Mouse (Mus musculus): Measurements from ENCODE around the gene Thap2. TPM values are rescaled to one million over a fixed set of nuclear protein-coding genes. Genes with fewer than 3 reads are reported as not detected.

The Thap2 gene
- polyA plus RNA-seq, 1 experiment from 2014 or later: 18.9 TPM

- DNase-seq (ENCODE audit: low spot score) (no peak), ATAC-seq (replicated peaks; ENCODE audit: low FRiP score, low read depth) (no peak)
- Histone ChIP-seq H3K9ac (ENCODE audit: low read depth, low read length) (no peak overlapping the region), H3K4me2 (ENCODE audit: low read length) (no peak overlapping the region), H3K27ac (no peak overlapping the region), H3K27me3 (ENCODE audit: insufficient read depth, low read length) (no peaks in the 10 kb centered on the region), H3K4me3 (replicated peaks; ENCODE audit: low read depth, low read length) (no peak overlapping the region), H3K36me3 (ENCODE audit: insufficient read depth, low read length) (no peaks in the 10 kb centered on the region; the same call in 1 of the 2 replicates), H3K9me3 (replicated peaks; ENCODE audit: low read length) (no peaks in the 10 kb centered on the region), H3K4me1 (replicated peaks; ENCODE audit: insufficient read depth, low read length) (0 out of 2 replicates have a peak, but pooled peaks cover 5% of the 10 kb centered on the region)
- TF ChIP-seq CTCF (IDR thresholded peaks at IDR 0.05; ENCODE audit: low read depth): no peak
- 77% methylated on average over 6 of the region's 6 CpGs for WGBS
Measured at GRCm38 (mm10) chr10:115348131-115348530, 36.1 kb downstream of the Thap2 start.

GRCm38 (mm10) chr10:115346444-115346843 is 37.8 kb downstream of the Thap2 start:
- Histone ChIP-seq H3K4me1 (replicated peaks; ENCODE audit: insufficient read depth, low read length) (0 out of 2 replicates have a peak, but pooled peaks cover 5% of the 10 kb centered on the region), H3K27ac (no peak overlapping the region), H3K4me2 (ENCODE audit: low read length) (no peak overlapping the region), H3K27me3 (ENCODE audit: insufficient read depth, low read length) (no peaks in the 10 kb centered on the region), H3K9ac (ENCODE audit: low read depth, low read length) (no peak overlapping the region), H3K4me3 (replicated peaks; ENCODE audit: low read depth, low read length) (no peak overlapping the region), H3K36me3 (ENCODE audit: insufficient read depth, low read length) (no peaks in the 10 kb centered on the region; the same call in 1 of the 2 replicates), H3K9me3 (replicated peaks; ENCODE audit: low read length) (no peaks in the 10 kb centered on the region)
- no peak for ATAC-seq (replicated peaks; ENCODE audit: low FRiP score, low read depth)
- no peak for TF ChIP-seq CTCF (IDR thresholded peaks at IDR 0.05; ENCODE audit: low read depth)
- DNase-seq (ENCODE audit: low spot score): no peak

GRCm38 (mm10) chr10:115342771-115343425 is 41.3 kb downstream of the Thap2 start:
- Histone ChIP-seq H3K27me3 (ENCODE audit: insufficient read depth, low read length) (no peaks in the 10 kb centered on the region), H3K4me3 (replicated peaks; ENCODE audit: low read depth, low read length) (no peak overlapping the region), H3K9ac (ENCODE audit: low read depth, low read length) (no peak overlapping the region), H3K4me1 (replicated peaks; ENCODE audit: insufficient read depth, low read length) (no peaks in the 10 kb centered on the region), H3K27ac (no peak overlapping the region), H3K4me2 (ENCODE audit: low read length) (no peak overlapping the region), H3K36me3 (ENCODE audit: insufficient read depth, low read length) (no peaks in the 10 kb centered on the region; the same call in 1 of the 2 replicates), H3K9me3 (replicated peaks; ENCODE audit: low read length) (no peaks in the 10 kb centered on the region)
- WGBS: 91% methylated on average over 4 of the region's 4 CpGs
- TF ChIP-seq CTCF (IDR thresholded peaks at IDR 0.05; ENCODE audit: low read depth): no peak
- DNase-seq (ENCODE audit: low spot score) (no peak), ATAC-seq (replicated peaks; ENCODE audit: low FRiP score, low read depth) (no peak)

- no peaks in the 10 kb centered on the region; the same call in 1 of the 2 replicates for H3K36me3 ChIP-seq (ENCODE audit: insufficient read depth, low read length)
- no peak overlapping the region for H3K27ac ChIP-seq
- H3K9me3 ChIP-seq (replicated peaks; ENCODE audit: low read length): no peaks in the 10 kb centered on the region
- WGBS: 95% methylated on average over 7 of the region's 7 CpGs
- H3K4me1 ChIP-seq (replicated peaks; ENCODE audit: insufficient read depth, low read length): no peaks in the 10 kb centered on the region
- DNase-seq (ENCODE audit: low spot score) (no peak), ATAC-seq (replicated peaks; ENCODE audit: low FRiP score, low read depth) (no peak)
- H3K4me3 ChIP-seq (replicated peaks; ENCODE audit: low read depth, low read length): no peak overlapping the region
- no peaks in the 10 kb centered on the region for H3K27me3 ChIP-seq (ENCODE audit: insufficient read depth, low read length)
- no peak overlapping the region for H3K9ac ChIP-seq (ENCODE audit: low read depth, low read length)
- TF ChIP-seq CTCF (IDR thresholded peaks at IDR 0.05; ENCODE audit: low read depth): no peak
- no peak overlapping the region for H3K4me2 ChIP-seq (ENCODE audit: low read length)
Measured at GRCm38 (mm10) chr10:115339820-115340328, 44.4 kb downstream of the Thap2 start.

- H3K4me3 ChIP-seq (replicated peaks; ENCODE audit: low read depth, low read length): no peak overlapping the region
- no peak for TF ChIP-seq CTCF (IDR thresholded peaks at IDR 0.05; ENCODE audit: low read depth)
- no peak overlapping the region for H3K9ac ChIP-seq (ENCODE audit: low read depth, low read length)
- ATAC-seq (replicated peaks; ENCODE audit: low FRiP score, low read depth) (no peak), DNase-seq (ENCODE audit: low spot score) (no peak)
- H3K4me1 ChIP-seq (replicated peaks; ENCODE audit: insufficient read depth, low read length): no peaks in the 10 kb centered on the region
- H3K4me2 ChIP-seq (ENCODE audit: low read length): no peak overlapping the region
- WGBS: 83% methylated on average over 4 of the region's 4 CpGs
- H3K27ac ChIP-seq: no peak overlapping the region
- H3K36me3 ChIP-seq (ENCODE audit: insufficient read depth, low read length): no peaks in the 10 kb centered on the region
- H3K9me3 ChIP-seq (replicated peaks; ENCODE audit: low read length): no peaks in the 10 kb centered on the region
- H3K27me3 ChIP-seq (ENCODE audit: insufficient read depth, low read length): no peaks in the 10 kb centered on the region
Measured at GRCm38 (mm10) chr10:115336901-115337300, 47.3 kb downstream of the Thap2 start.

- H3K4me2 ChIP-seq (ENCODE audit: low read length): no peak overlapping the region
- no peak overlapping the region for H3K9ac ChIP-seq (ENCODE audit: low read depth, low read length)
- no peak overlapping the region for H3K4me3 ChIP-seq (replicated peaks; ENCODE audit: low read depth, low read length)
- H3K9me3 ChIP-seq (replicated peaks; ENCODE audit: low read length): no peaks in the 10 kb centered on the region
- ATAC-seq (replicated peaks; ENCODE audit: low FRiP score, low read depth) (no peak), DNase-seq (ENCODE audit: low spot score) (no peak)
- H3K36me3 ChIP-seq (ENCODE audit: insufficient read depth, low read length): no peaks in the 10 kb centered on the region
- no peaks in the 10 kb centered on the region for H3K27me3 ChIP-seq (ENCODE audit: insufficient read depth, low read length)
- no peak for TF ChIP-seq CTCF (IDR thresholded peaks at IDR 0.05; ENCODE audit: low read depth)
- no peak overlapping the region for H3K27ac ChIP-seq
- no peaks in the 10 kb centered on the region for H3K4me1 ChIP-seq (replicated peaks; ENCODE audit: insufficient read depth, low read length)
- WGBS: 80% methylated on average over 9 of the region's 9 CpGs
Measured at GRCm38 (mm10) chr10:115333528-115333927, 50.7 kb downstream of the Thap2 start.

Measured in kidney, postnatal 0 days (tissue).